Mouse (Mus musculus): ENCODE measurements at regions not wholly inside any gene's neighbourhood (a gene's known extent, or its start where the extent isn't known, plus 50 kb on each side); places are given as distances from the start of the nearest gene placed in this dataset.

- peak; percentile 56 for DNase-seq (ENCODE audit: low read depth, low spot score)
Measured at GRCm38 (mm10) chr4:12452086-12452485, 280.3 kb upstream of the Fam92a start.

DNA sequence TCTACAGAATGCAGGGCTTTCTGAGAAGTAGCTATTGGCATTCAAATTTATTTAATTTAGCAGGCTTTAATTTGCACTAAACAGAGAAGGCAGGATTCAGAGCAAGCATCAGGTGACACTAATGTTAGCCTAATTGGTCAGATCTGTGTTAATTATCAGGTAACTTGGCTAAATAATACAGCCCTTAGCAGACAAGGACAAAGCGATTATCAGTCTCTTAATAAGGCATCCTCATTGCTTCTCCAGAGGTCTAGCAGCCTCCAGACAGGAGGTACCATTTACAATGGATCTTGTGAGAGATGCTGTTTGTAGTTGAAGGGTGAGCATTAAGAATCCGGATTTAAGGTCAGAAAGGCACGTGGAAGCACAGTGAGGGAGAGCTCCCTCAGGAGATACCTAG is 253.7 kb upstream of the Fam92a start:
- DNase-seq (ENCODE audit: low read depth, low spot score), result no peak

GRCm38 (mm10) chr4:12421628-12422319 is 250.0 kb upstream of the Fam92a start:
- DNase-seq (ENCODE audit: low read depth, low spot score), result no peak

GRCm38 (mm10) chr4:12418086-12418485 is 246.3 kb upstream of the Fam92a start:
- DNase-seq (ENCODE audit: low read depth, low spot score), result no peak

- peak; percentile 44 for DNase-seq (ENCODE audit: low read depth, low spot score)
Measured at GRCm38 (mm10) chr4:12395344-12395743, 223.5 kb upstream of the Fam92a start.

DNA sequence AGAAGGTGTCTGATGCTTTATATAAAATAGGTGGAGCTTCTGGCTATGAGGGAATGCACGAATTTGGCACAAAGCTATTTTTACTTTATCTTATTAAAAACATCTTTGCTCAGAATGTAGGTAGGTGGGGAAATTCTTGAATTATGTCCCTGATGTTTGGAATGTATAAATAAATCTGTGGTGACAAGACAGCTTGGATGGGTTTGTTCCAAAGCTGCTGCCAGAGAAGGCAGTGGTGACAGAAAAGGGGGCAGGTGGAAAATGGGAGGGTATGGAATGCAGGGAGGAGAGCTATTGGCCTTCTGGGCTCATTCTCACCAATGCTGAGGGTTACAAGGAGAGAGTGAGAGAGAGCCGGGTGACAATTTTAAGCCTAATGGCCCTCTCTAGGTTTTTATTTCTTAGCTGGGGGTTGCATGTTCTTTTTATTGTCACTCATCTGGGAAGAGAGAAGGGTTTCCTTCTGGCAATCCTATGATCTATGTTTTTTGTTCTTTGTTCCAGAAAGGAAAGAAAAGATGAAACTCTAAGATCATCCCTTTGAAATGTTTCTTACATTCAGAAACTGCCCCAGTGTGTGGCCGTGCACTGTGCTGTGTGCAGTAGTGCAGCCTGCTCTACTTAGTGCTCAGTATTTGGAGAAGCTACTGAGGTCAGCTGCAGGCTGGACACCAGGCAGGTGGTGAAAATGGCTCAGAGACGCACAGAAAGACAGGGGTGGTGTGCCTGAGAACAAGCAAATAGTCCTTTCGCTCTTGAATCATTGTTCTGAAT is 205.2 kb upstream of the Fam92a start:
- DNase-seq (ENCODE audit: low read depth, low spot score), result peak; percentile 80

DNA sequence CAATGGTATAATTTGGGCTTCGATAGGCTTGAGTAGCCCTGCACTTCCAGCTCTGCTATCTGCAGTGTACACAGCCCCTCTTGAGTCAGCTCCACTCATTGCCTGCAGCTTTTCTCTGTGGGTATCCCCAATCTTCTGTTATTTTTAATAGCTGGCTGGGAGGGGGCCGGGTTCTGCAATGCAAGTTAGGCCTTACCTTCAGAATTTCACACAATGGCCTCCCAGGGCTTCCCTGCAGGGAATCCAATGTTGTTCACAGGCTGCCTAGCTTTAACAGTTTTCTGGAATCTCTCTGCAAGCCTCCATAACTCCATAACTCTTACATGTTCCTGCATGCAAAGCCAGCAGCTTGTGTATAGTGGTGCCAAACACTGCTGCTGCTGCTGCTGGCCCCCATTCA is 197.7 kb upstream of the Fam92a start:
- no peak for DNase-seq (ENCODE audit: low read depth, low spot score)

DNA sequence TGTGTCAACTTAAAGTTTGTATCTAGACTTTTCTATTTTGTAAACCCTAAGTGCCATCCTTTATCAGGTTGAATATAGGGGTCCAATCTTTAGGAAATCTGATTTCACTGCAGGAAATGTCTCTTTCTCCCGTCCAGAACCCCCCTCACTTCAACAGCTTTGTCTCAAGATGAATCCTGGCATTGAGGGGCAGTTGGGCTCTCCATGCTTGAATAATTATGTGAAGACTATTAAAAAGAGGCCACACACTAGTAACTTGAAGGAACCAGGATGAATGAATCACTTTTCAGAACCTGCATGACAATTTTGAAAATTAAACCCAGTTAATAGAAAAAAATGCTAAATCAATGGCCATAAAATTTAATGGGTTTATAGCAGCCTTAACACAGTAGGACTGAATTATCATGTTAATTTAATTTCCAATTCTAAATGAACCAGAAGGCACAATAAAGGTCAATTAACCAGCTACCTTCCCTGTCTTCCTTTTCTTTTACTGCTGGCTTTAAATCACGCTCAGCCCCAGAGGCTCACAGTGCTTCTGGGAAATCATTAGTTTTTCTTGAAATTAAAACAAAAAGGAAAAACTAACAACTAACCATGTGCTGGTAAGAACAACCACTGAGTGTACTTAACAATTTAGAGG is 185.3 kb upstream of the Fam92a start:
- no peak for DNase-seq (ENCODE audit: low read depth, low spot score)

- DNase-seq (ENCODE audit: low read depth, low spot score), result peak; percentile 43
Measured at GRCm38 (mm10) chr4:12353337-12353856, 181.6 kb upstream of the Fam92a start.

GRCm38 (mm10) chr4:12339236-12339635 is 167.4 kb upstream of the Fam92a start:
- DNase-seq (ENCODE audit: low read depth, low spot score), result no peak

DNA sequence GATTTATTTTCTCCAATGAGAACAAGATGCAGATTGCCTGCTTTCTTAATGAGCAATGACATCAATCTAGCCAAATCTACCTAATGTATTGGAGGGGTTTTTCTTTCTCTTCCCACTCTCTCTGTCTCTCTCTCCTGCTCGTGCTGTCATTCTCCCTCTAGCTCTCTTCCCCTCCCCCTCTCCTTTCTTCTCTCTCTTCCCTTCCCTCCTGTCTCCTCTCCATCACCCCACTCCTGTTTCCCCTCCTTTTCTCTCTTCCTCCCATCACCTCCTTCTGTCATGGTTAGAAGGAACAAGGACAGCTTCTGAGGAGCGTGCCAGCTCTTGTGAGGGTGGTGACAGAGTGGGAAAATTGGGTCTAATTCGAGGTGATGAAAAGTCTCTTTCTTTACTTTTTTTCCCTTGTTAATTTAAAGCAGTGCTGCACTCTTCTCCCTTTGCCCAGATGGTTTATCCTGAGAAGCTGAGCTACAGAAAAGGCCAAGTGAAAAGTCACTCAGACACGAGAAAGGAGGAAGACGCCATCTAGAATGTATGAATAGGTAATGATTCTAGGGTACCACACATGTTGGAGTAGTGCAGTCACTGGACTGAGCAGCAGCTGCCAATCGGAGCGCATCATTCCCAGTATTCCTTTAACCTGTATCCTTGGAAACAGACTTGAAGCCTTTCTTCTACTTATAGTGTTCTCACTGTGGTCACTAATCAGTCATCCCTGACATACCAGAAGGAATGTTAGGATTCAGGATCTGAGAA is 163.2 kb upstream of the Fam92a start:
- DNase-seq (ENCODE audit: low read depth, low spot score), result peak; percentile 36

DNA sequence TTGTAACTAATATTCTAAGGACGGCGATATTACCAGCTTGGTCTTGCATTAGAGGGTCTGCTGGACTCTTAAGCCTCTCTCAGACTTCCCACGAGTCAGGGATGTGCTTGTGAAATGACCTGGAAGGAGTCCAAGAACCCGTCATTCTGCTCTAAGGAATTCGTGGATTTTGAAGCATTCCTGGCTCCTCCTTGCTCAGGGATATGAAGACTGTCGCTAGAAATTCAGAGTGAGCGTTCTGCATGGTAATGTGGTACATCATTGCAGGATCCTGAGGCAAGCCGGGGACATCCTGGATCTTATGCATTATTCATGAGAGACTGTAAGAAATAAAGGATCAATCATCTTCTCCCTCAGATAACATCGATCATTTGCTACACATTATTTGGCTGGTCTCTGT is 162.6 kb upstream of the Fam92a start:
- DNase-seq (ENCODE audit: low read depth, low spot score), result peak; percentile 27

DNA sequence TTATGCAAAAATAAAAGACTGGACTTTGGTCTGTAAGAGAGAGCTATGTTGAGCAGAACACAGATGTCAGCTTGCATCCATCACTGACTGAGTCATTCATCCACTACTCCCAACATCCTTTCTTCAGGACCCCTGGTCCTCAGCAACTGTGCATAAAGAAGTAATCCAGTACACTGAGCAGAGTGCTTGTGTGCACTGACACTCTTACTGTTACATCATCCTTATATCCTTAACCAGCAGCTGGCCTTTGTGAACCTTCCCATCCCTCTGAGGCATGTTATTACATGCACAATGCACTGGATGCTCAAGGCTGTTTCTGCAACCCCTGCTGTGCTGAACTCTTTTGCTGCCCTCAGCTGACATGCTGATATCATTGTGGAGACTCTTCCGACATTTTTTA is 144.2 kb upstream of the Fam92a start:
- no peak for DNase-seq (ENCODE audit: low read depth, low spot score)

DNA sequence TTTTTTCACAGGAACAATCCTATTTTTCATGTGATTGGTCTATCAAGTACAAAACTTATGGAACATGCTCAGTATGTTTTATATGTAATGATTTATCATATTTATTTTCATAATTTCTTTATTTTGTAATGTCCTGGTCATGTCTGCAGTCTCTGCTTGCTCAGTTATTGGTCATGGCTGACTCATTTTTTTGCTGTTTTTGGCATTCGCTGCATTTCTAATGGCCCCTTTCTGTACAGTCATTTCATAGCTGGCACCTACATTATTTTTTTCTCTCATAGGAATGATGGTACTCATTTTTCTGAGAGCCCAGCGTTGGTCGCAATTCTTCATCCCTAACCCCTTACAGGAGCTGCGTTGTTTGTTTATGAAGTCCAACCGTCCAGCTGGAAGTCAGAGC is 136.5 kb upstream of the Fam92a start:
- no peak for DNase-seq (ENCODE audit: low read depth, low spot score)

DNA sequence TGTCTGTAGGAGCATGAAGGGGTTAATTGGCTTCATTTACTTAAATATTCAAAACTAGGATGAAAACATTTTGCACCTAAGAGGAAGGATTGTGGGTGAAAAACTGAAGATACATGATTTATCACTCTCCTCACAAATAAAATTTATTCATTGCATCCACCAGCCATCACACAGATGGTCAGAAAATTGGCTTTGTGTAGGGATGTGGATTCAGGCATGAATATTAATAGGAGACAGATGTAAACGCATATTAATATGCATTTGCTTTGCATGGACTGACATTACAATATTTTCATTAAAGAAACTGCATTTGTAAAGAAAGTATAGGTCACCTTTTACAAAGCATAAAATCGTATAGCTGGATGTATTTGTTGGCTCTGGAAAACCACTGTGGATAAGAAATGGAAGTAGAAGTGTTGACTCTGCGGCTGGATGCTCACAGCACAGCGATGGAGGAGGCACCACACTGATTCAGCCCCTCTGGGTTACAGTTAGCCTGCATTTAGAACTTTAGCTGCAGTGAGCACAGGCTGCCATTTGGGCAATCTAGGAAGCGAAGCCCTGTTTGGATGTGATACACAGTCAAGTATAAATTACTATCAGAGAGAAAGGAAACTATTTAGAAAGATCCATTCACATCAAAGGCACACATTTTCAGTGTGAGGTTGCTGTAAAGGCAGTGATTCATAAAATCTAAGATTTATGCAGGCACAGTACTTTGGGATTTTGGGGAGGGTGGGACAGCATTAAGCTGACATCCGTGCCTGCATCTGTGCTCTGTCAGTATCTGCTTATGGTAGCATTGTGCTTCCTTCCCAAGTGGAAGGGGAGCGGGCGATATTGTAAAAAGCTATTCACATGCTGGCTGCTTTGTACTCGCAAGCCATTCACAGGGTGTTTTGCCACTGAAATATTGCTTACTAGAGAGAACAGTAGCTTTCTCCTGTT is 135.1 kb upstream of the Fam92a start:
- DNase-seq (ENCODE audit: low read depth, low spot score), result no peak

- DNase-seq (ENCODE audit: low read depth, low spot score), result no peak
Measured at GRCm38 (mm10) chr4:12287079-12287686, 115.4 kb upstream of the Fam92a start.

- no peak for DNase-seq (ENCODE audit: low read depth, low spot score)
Measured at GRCm38 (mm10) chr4:12286391-12286790, 114.6 kb upstream of the Fam92a start.

DNA sequence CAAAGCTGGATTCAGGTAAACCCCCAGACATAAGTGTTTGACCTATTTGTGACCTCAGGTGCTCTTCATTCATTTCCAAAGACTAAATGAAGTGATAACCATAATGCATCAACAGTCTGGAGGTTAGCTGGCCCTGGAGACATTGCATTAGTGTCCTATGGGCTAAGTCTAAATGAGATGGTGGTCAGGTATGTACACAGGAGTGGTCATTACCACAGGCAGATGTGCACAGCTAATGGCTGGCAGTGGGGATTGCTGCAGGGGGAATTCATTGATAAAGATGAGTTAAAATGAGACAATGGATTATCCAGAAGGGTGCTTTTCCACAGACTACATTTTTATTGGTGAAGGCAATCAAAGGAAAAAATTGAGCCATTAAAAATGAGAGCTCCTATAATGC is 114.2 kb upstream of the Fam92a start:
- no peak for DNase-seq (ENCODE audit: low read depth, low spot score)

GRCm38 (mm10) chr4:12277949-12278348 is 106.1 kb upstream of the Fam92a start:
- DNase-seq (ENCODE audit: low read depth, low spot score), result no peak

DNA sequence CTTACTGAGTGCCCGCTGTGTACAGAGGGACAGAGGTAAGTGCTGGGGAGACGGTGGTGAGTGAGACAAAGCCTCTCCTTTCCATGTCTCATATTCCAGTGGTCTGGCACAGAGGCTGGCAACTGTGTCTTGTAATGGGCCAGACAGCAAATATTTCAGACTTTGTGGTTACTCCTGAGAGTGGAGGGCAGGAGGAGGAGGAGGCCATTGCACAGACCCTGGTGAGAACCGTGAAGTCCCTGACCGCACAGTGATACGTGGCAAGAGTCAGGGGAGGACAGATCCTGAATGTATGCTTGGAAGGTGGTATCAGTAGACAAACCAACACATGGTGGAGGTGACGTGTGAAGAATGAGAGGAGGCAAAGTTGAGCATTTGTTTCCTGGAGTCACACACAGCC is 101.6 kb upstream of the Fam92a start:
- no peak for DNase-seq (ENCODE audit: low read depth, low spot score)
